Mouse (Mus musculus) spleen, postnatal 36 days (tissue): ENCODE results near the gene Olfr812.
"Not testable (repeated sequence)": the region's sequence is repeated elsewhere in the genome, so short reads cannot be mapped to it uniquely, and the experiment has no call there.

Source experiments
- DNase-seq, 2 experiments: peaks; one replicate each; pipeline ENCODE4 v3.0.0; 2022; ENCODE audit warnings: low spot score in 2 of 2, mixed read lengths in 1 of 2

Gene Olfr812

GRCm38 (mm10) chr10:129845994-129846393, at the start of gene Olfr812:
TSS of gene Olfr812 (minus strand) at chr10:129846094.
- no peak for DNase-seq

- DNase-seq = no peak
Observed at GRCm38 (mm10) chr10:129885934-129886333, 40.0 kb upstream of the Olfr812 start.

GRCm38 (mm10) chr10:129885496-129885895, 39.6 kb upstream of the Olfr812 start:
- not testable (repeated sequence) for DNase-seq

GRCm38 (mm10) chr10:129879751-129880150, 33.9 kb upstream of the Olfr812 start, which contains the start of gene Olfr814:
TSS of gene Olfr814 (minus strand) at chr10:129879851.
- not testable (repeated sequence) for DNase-seq

- no peak for DNase-seq
Observed at GRCm38 (mm10) chr10:129855067-129855466, 9.2 kb upstream of the Olfr812 start, which contains the start of gene Olfr813. TSS of gene Olfr813 (plus strand) at chr10:129855367.

GRCm38 (mm10) chr10:129847343-129847742, 1.4 kb upstream of the Olfr812 start:
- DNase-seq = no peak

GRCm38 (mm10) chr10:129804296-129804695, 41.6 kb downstream of the Olfr812 start, which contains the start of gene Olfr811:
TSS of gene Olfr811 (minus strand) at chr10:129804396.
- no peak for DNase-seq

- DNase-seq = no peak
Observed at GRCm38 (mm10) chr10:129794817-129795216, 51.1 kb downstream of the Olfr812 start, which contains the start of gene Olfr810. TSS of gene Olfr810 (minus strand) at chr10:129794917.
